Mouse (Mus musculus) olfactory bulb, adult 2 months (tissue): ENCODE measurements at regions not wholly inside any gene's neighbourhood (a gene's known extent, or its start where the extent isn't known, plus 50 kb on each side); places are given as distances from the start of the nearest gene placed in this dataset.

ENCODE experiments used
- H3K27ac ChIP-seq: fragments of 200-500 bp; 2 replicates; pipeline ENCODE4 v1.5.1; 2012; ENCODE audit warnings: low read depth, low read length; ENCODE audit not compliant: insufficient read depth
- H3K4me1 ChIP-seq: fragments of 200-500 bp; 2 replicates; pipeline ENCODE4 v1.6.1; 2012; ENCODE audit warnings: low read length; ENCODE audit not compliant: control insufficient read depth, insufficient read depth
- H3K4me3 ChIP-seq: fragments of 200-500 bp; 2 replicates; pipeline ENCODE4 v1.5.1; 2012; ENCODE audit warnings: mild to moderate bottlenecking, low read depth, low read length, moderate library complexity; ENCODE audit not compliant: insufficient read depth
- CTCF ChIP-seq: fragments of 200-500 bp; IDR thresholded peaks from 2 replicates; pipeline ENCODE4 v1.5.1; 2012; ENCODE audit warnings: low read depth, mild to moderate bottlenecking, low read length, moderate library complexity; ENCODE audit not compliant: insufficient read depth
- POLR2A ChIP-seq: fragments of 200-500 bp; IDR thresholded peaks from 2 replicates; pipeline ENCODE4 v1.6.1; 2012; ENCODE audit warnings: mild to moderate bottlenecking, low read depth, low read length, moderate library complexity; ENCODE audit not compliant: insufficient read depth
- WGBS: fragments of 180-500 bp; shearing (Covaris S2); methylation state at CpG from one replicate; pipeline ENCODE4 v1.1.7; 2018; 5-methylcytosine and 5-hydroxymethylcytosine counted together

- H3K27ac ChIP-seq = no peak overlapping the region
- no peaks in the 10 kb centered on the region for H3K4me1 ChIP-seq
- H3K4me3 ChIP-seq = no peak overlapping the region
- TF ChIP-seq CTCF (no peak), POLR2A (no peak)
- 89% methylated on average over 3 of the region's 3 CpGs for WGBS
These were observed 150.6 kb upstream of the Osr1 start for GRCm38 (mm10) chr12:9419311-9419710.

GRCm38 (mm10) chr12:9430656-9431055, 139.3 kb upstream of the Osr1 start:
- 81% methylated on average over 3 of the region's 3 CpGs for WGBS
- no peak overlapping the region for H3K4me3 ChIP-seq
- no peaks in the 10 kb centered on the region for H3K4me1 ChIP-seq
- TF ChIP-seq POLR2A (no peak), CTCF (no peak)
- no peak overlapping the region for H3K27ac ChIP-seq

- TF ChIP-seq CTCF (no peak), POLR2A (no peak)
- Histone ChIP-seq H3K4me3 (no peak overlapping the region), H3K27ac (no peak overlapping the region), H3K4me1 (no peaks in the 10 kb centered on the region)
- 71% methylated on average over 9 of the region's 9 CpGs for WGBS
These were observed 131.2 kb upstream of the Osr1 start for GRCm38 (mm10) chr12:9438575-9439161.

GRCm38 (mm10) chr12:9450620-9451019, 119.3 kb upstream of the Osr1 start:
- no peaks in the 10 kb centered on the region for H3K4me1 ChIP-seq
- TF ChIP-seq CTCF (no peak), POLR2A (no peak)
- no peak overlapping the region for H3K27ac ChIP-seq
- H3K4me3 ChIP-seq = no peak overlapping the region
- 63% methylated on average over 3 of the region's 3 CpGs for WGBS

- 68% methylated on average over 3 of the region's 3 CpGs for WGBS
- Histone ChIP-seq H3K27ac (no peak overlapping the region), H3K4me1 (no peaks in the 10 kb centered on the region), H3K4me3 (no peak overlapping the region)
- TF ChIP-seq CTCF (no peak), POLR2A (no peak)
These were observed 109.7 kb upstream of the Osr1 start for GRCm38 (mm10) chr12:9460193-9460592.

- TF ChIP-seq POLR2A (no peak), CTCF (no peak)
- 90% methylated on average over 3 of the region's 3 CpGs for WGBS
- Histone ChIP-seq H3K4me3 (no peak overlapping the region), H3K27ac (no peak overlapping the region), H3K4me1 (no peaks in the 10 kb centered on the region)
These were observed 100.1 kb upstream of the Osr1 start for GRCm38 (mm10) chr12:9469655-9470470.

- TF ChIP-seq POLR2A (no peak), CTCF (no peak)
- H3K4me3 ChIP-seq = no peak overlapping the region
- H3K27ac ChIP-seq = no peak overlapping the region
- WGBS = 80% methylated on average over 2 of the region's 2 CpGs
- H3K4me1 ChIP-seq = no peaks in the 10 kb centered on the region
These were observed 94.1 kb upstream of the Osr1 start for GRCm38 (mm10) chr12:9475836-9476235.

- no peaks in the 10 kb centered on the region for H3K4me1 ChIP-seq
- H3K4me3 ChIP-seq = no peak overlapping the region
- no peak overlapping the region for H3K27ac ChIP-seq
- no peak for TF ChIP-seq CTCF
- no peak for TF ChIP-seq POLR2A
- WGBS = 32% methylated on average over 1 of the region's 1 CpGs
These were observed 91.7 kb upstream of the Osr1 start for GRCm38 (mm10) chr12:9478201-9478600.

- no peak overlapping the region for H3K27ac ChIP-seq
- TF ChIP-seq CTCF = no peak
- TF ChIP-seq POLR2A = no peak
- 68% methylated on average over 8 of the region's 8 CpGs for WGBS
These were observed 82.1 kb upstream of the Osr1 start for GRCm38 (mm10) chr12:9487674-9488413.

More at GRCm38 (mm10) chr12:9487674-9488413, 82.1 kb upstream of the Osr1 start:
- H3K4me3 ChIP-seq = no peak overlapping the region
- no peaks in the 10 kb centered on the region for H3K4me1 ChIP-seq
